9 mouse cellular contexts compared by ENCODE assay signal in genomic region chr3:132274786-132275185, GRCm38 (mm10).
A peak's percentile ranks its signal among the peaks of the same experiment; 100 is the strongest.
DNase-seq lines count a peak whose midpoint lies in the region.
"Had no signal": no experiment of that assay in that cellular context is flagged by ENCODE, and none has a peak within 500 bp of the region (broad histone marks: within the 10 kb centered on the region; RNA-seq: fewer than 3 reads in every experiment).

No protein-coding gene starts in this region.

- peak; percentile 63 to 81 for DNase-seq in cerebellum, postnatal 10 days
- DNase-seq in cerebellum, adult 11 months = no peak
- DNase-seq in kidney, postnatal 14 days = peak; percentile 2
- no peak for DNase-seq in kidney, adult 9 months
- peak; percentile 93 for DNase-seq in adipocyte (ENCODE audit: low spot score)
- peak; percentile 76 for DNase-seq in gastrocnemius, postnatal 25 days
- no peak for DNase-seq in T-cell, adult 2 months (ENCODE audit: low spot score)
- no peak for DNase-seq in frontal cortex, adult 2 months (ENCODE audit: extremely low spot score in 1 of 2, low spot score in 1 of 2)
- DNase-seq: layer of hippocampus, postnatal 36 days had no signal

Comparison
In these comparisons a context has a peak if more than half of its experiments do, and no peak if none do; other contexts are left out.
1. DNase-seq: peak in cerebellum, postnatal 10 days (2 of 2), kidney, postnatal 14 days (single experiment), adipocyte (single experiment) and gastrocnemius, postnatal 25 days (single experiment); none in cerebellum, adult 11 months (single experiment), kidney, adult 9 months (single experiment), T-cell, adult 2 months (single experiment) and frontal cortex, adult 2 months (0 of 2).